Mouse (Mus musculus): Measurements from ENCODE around the gene Ank2.

- TF ChIP-seq POLR2A (IDR thresholded peaks at IDR 0.05; ENCODE audit: insufficient read depth, low read depth, low read length) = no peak
- no peak for TF ChIP-seq CTCF (IDR thresholded peaks at IDR 0.05)
- no peak for TF ChIP-seq EP300 (IDR thresholded peaks at IDR 0.05; ENCODE audit: insufficient read depth, low read depth, low read length)
Observed at GRCm38 (mm10) chr3:127387016-127387517, 112.1 kb downstream of the Ank2 start.

All from heart, adult 2 months (tissue).